Mouse (Mus musculus) B cell, adult (primary cell): Measurements from ENCODE around the gene Mpzl1. TPM values are rescaled to one million over a fixed set of nuclear protein-coding genes. Genes with fewer than 3 reads are reported as not detected.

Experiments
- total RNA-seq: library from RNA; stranded (reverse); gene quantifications from 4 replicates; pipeline ENCODE4 v1.2.4, GENCODE M21; 2023; ENCODE audit not compliant: inconsistent age

The Mpzl1 gene
- 1.2 to 1.8 TPM (median 1.3 TPM) in 4 replicates for total RNA-seq

GRCm38 (mm10) chr1:165634151-165634884, at the start of gene Mpzl1:
Gene Mpzl1, minus strand, starts transcription at chr1:165634538.

Other genes with a start within 250 kb of the Mpzl1 start
- gene Dcaf6, start 174.1 kb downstream of the Mpzl1 start, total RNA-seq: 20.1 to 28.5 TPM (median 26.8 TPM) in 4 replicates
- 29.0 to 31.9 TPM (median 30.6 TPM) in 4 replicates for gene Mpc2, start 173.9 kb downstream of the Mpzl1 start, total RNA-seq
- gene Adcy10, start 149.4 kb downstream of the Mpzl1 start, total RNA-seq: 0.57 to 0.74 TPM (median 0.72 TPM) in 3 of 4 replicates, not detected in the other
- 275 to 296 TPM (median 286 TPM) in 4 replicates for gene Rcsd1, start 75.2 kb upstream of the Mpzl1 start, total RNA-seq
- 9.1 to 15.9 TPM (median 14.7 TPM) in 4 replicates for gene Creg1, start 129.2 kb upstream of the Mpzl1 start, total RNA-seq
- 1.0 to 3.1 TPM (median 1.6 TPM) in 4 replicates for gene Cd247, start 154.1 kb upstream of the Mpzl1 start, total RNA-seq